Mouse (Mus musculus) myocyte (in vitro differentiated cells): ENCODE results near the gene Cort. TPM values are rescaled to one million over a fixed set of nuclear protein-coding genes. Genes with fewer than 3 reads are reported as not detected.
A peak's percentile ranks its signal among the peaks of the same experiment; 100 is the strongest.

Experiments used
- H3K27me3 ChIP-seq: one replicate; pipeline ENCODE4 v1.6.1; 2011; ENCODE audit not compliant: control insufficient read depth, insufficient read depth, insufficient read length
- H3K36me3 ChIP-seq: one replicate; pipeline ENCODE4 v1.6.1; 2011; ENCODE audit not compliant: control insufficient read depth, insufficient read depth
- H3K4me2 ChIP-seq: one replicate; pipeline ENCODE4 v1.6.1; 2011; ENCODE audit warnings: low read depth, control low read depth
- H3K4me3 ChIP-seq: one replicate; pipeline ENCODE4 v1.5.1; 2011; ENCODE audit warnings: mild to moderate bottlenecking, control low read depth, moderate library complexity
- H3K79me2 ChIP-seq: one replicate; pipeline ENCODE4 v1.6.1; 2011; ENCODE audit not compliant: control insufficient read depth, insufficient read depth
- H3ac ChIP-seq: one replicate; pipeline ENCODE4 v1.6.1; 2011; ENCODE audit not compliant: control insufficient read depth, insufficient read length
- CEBPB ChIP-seq: IDR thresholded peaks from 2 replicates; pipeline ENCODE4 v1.6.1; 2011; ENCODE audit warnings: mild to moderate bottlenecking, moderate library complexity; ENCODE audit not compliant: poor library complexity, insufficient read depth, severe bottlenecking
- E2F4 ChIP-seq: IDR thresholded peaks from one replicate; pipeline ENCODE4 v1.6.1; 2011; ENCODE audit warnings: mild to moderate bottlenecking, control low read depth, moderate library complexity; ENCODE audit not compliant: insufficient read depth
- MAX ChIP-seq: IDR thresholded peaks from one replicate; pipeline ENCODE4 v1.6.1; 2011; ENCODE audit warnings: low read depth, mild to moderate bottlenecking, control low read depth
- MYOD1 ChIP-seq, 3 experiments: IDR thresholded peaks; one replicate each; pipeline ENCODE4 v1.6.1; 2011; ENCODE audit warnings: control low read depth in 2 of 3, low read depth in 2 of 3, mild to moderate bottlenecking in 2 of 3, moderate library complexity in 1 of 3; ENCODE audit not compliant: insufficient read length in 2 of 3, control insufficient read depth in 1 of 3
- MYOG ChIP-seq, 3 experiments: IDR thresholded peaks; one replicate each; pipeline ENCODE4 v1.6.1; 2011; ENCODE audit warnings: control low read depth in 2 of 3, low read depth in 2 of 3, mild to moderate bottlenecking in 2 of 3; ENCODE audit not compliant: insufficient read length in 2 of 3, control insufficient read depth in 1 of 3, insufficient read depth in 1 of 3
- POLR2A ChIP-seq: IDR thresholded peaks from one replicate; pipeline ENCODE4 v1.6.1; 2011; ENCODE audit warnings: low read depth, mild to moderate bottlenecking, control low read depth, moderate library complexity; ENCODE audit not compliant: insufficient read length
- POLR2AphosphoS2 ChIP-seq: IDR thresholded peaks from one replicate; pipeline ENCODE4 v1.6.1; 2011; ENCODE audit warnings: low read depth, control low read depth; ENCODE audit not compliant: insufficient read length
- REST ChIP-seq: IDR thresholded peaks from one replicate; pipeline ENCODE4 v1.6.1; 2011; ENCODE audit warnings: mild to moderate bottlenecking, control low read depth, moderate library complexity; ENCODE audit not compliant: insufficient read depth, insufficient read length
- SRF ChIP-seq: IDR thresholded peaks from one replicate; pipeline ENCODE4 v1.6.1; 2011; ENCODE audit warnings: low read depth; ENCODE audit not compliant: control insufficient read depth, insufficient read length
- TCF12 ChIP-seq: IDR thresholded peaks from one replicate; pipeline ENCODE4 v1.6.1; 2011; ENCODE audit warnings: mild to moderate bottlenecking, control low read depth; ENCODE audit not compliant: poor library complexity, insufficient read depth, severe bottlenecking
- TCF3 ChIP-seq: IDR thresholded peaks from one replicate; pipeline ENCODE4 v1.6.1; 2011; ENCODE audit warnings: low read depth, control low read depth; ENCODE audit not compliant: insufficient read length
- USF1 ChIP-seq: IDR thresholded peaks from one replicate; pipeline ENCODE4 v1.6.1; 2011; ENCODE audit warnings: low read depth, mild to moderate bottlenecking, control low read depth, moderate library complexity
- polyA plus RNA-seq: library from polyadenylated mRNA; unstranded; fragments of >200 nt; fragmentation: generic; extraction: Trizol; gene quantifications from one replicate; pipeline ENCODE4 v1.2.1, GENCODE M21; 2012; ENCODE audit warnings: missing spikeins

Cort gene
- polyA plus RNA-seq, 1 experiment, result not detected

- Histone ChIP-seq H3K27me3 (no peaks in the 10 kb centered on the region), H3K79me2 (peaks cover 35% of the 10 kb centered on the region), H3K36me3 (peaks cover 5% of the 10 kb centered on the region), H3K4me2 (peak overlapping the region; percentile 34), H3ac (no peak overlapping the region), H3K4me3 (peak overlapping the region; percentile 60)
- TF ChIP-seq E2F4, result no peak
- TF ChIP-seq USF1, result no peak
- no peak for TF ChIP-seq REST
- TF ChIP-seq POLR2AphosphoS2, result no peak
- no peak for TF ChIP-seq CEBPB
- TF ChIP-seq MYOG (IDR thresholded peaks at IDR 0.05; ENCODE audit: control insufficient read depth in 1 of 3, insufficient read depth in 1 of 3, insufficient read length in 2 of 3, low read depth in 2 of 3), result no peak
- TF ChIP-seq POLR2A, result no peak
- TF ChIP-seq MYOD1 (IDR thresholded peaks at IDR 0.05; ENCODE audit: control insufficient read depth in 1 of 3, insufficient read length in 2 of 3, low read depth in 2 of 3), result no peak
- TF ChIP-seq SRF, result no peak
- no peak for TF ChIP-seq TCF3
- no peak for TF ChIP-seq TCF12
- no peak for TF ChIP-seq MAX
These were observed 37.6 kb upstream of the Cort start for GRCm38 (mm10) chr4:149164150-149164549.

GRCm38 (mm10) chr4:149163196-149163595 is 36.6 kb upstream of the Cort start:
- no peak overlapping the region for H3ac ChIP-seq
- H3K36me3 ChIP-seq, result peaks cover 13% of the 10 kb centered on the region
- peaks cover 35% of the 10 kb centered on the region for H3K79me2 ChIP-seq
- no peak for TF ChIP-seq MYOG (IDR thresholded peaks at IDR 0.05; ENCODE audit: control insufficient read depth in 1 of 3, insufficient read depth in 1 of 3, insufficient read length in 2 of 3, low read depth in 2 of 3)
- TF ChIP-seq POLR2A, result no peak
- no peak for TF ChIP-seq POLR2AphosphoS2
- no peak for TF ChIP-seq TCF12
- TF ChIP-seq MYOD1 (IDR thresholded peaks at IDR 0.05; ENCODE audit: control insufficient read depth in 1 of 3, insufficient read length in 2 of 3, low read depth in 2 of 3), result no peak
- TF ChIP-seq CEBPB, result no peak
- TF ChIP-seq REST, result no peak
- TF ChIP-seq TCF3, result no peak
- TF ChIP-seq MAX, result no peak
- TF ChIP-seq SRF, result no peak
- no peak for TF ChIP-seq E2F4
- no peak for TF ChIP-seq USF1
- H3K4me3 ChIP-seq, result no peak overlapping the region
- peak overlapping the region; percentile 34 for H3K4me2 ChIP-seq
- H3K27me3 ChIP-seq, result no peaks in the 10 kb centered on the region

GRCm38 (mm10) chr4:149161166-149161565 is 34.6 kb upstream of the Cort start:
- TF ChIP-seq USF1 (no peak), E2F4 (no peak), MAX (no peak), TCF12 (no peak), SRF (no peak), POLR2AphosphoS2 (no peak), REST (no peak), MYOD1 (IDR thresholded peaks at IDR 0.05; ENCODE audit: control insufficient read depth in 1 of 3, insufficient read length in 2 of 3, low read depth in 2 of 3) (no peak), MYOG (IDR thresholded peaks at IDR 0.05; ENCODE audit: control insufficient read depth in 1 of 3, insufficient read depth in 1 of 3, insufficient read length in 2 of 3, low read depth in 2 of 3) (no peak), CEBPB (no peak)
- Histone ChIP-seq H3K4me3 (no peak overlapping the region), H3ac (no peak overlapping the region), H3K79me2 (peaks cover 35% of the 10 kb centered on the region), H3K36me3 (peaks cover 26% of the 10 kb centered on the region), H3K4me2 (no peak overlapping the region), H3K27me3 (no peaks in the 10 kb centered on the region)

GRCm38 (mm10) chr4:149159891-149160290 is 33.3 kb upstream of the Cort start:
- Histone ChIP-seq H3K27me3 (no peaks in the 10 kb centered on the region), H3K4me2 (no peak overlapping the region), H3K79me2 (peaks cover 23% of the 10 kb centered on the region), H3K36me3 (peaks cover 38% of the 10 kb centered on the region), H3K4me3 (no peak overlapping the region), H3ac (no peak overlapping the region)
- TF ChIP-seq POLR2AphosphoS2, result no peak
- no peak for TF ChIP-seq MYOD1 (IDR thresholded peaks at IDR 0.05; ENCODE audit: control insufficient read depth in 1 of 3, insufficient read length in 2 of 3, low read depth in 2 of 3)
- TF ChIP-seq CEBPB, result no peak
- no peak for TF ChIP-seq SRF
- TF ChIP-seq MYOG (IDR thresholded peaks at IDR 0.05; ENCODE audit: control insufficient read depth in 1 of 3, insufficient read depth in 1 of 3, insufficient read length in 2 of 3, low read depth in 2 of 3), result no peak
- no peak for TF ChIP-seq MAX
- no peak for TF ChIP-seq POLR2A
- no peak for TF ChIP-seq E2F4
- TF ChIP-seq TCF12, result no peak
- no peak for TF ChIP-seq TCF3
- no peak for TF ChIP-seq REST
- no peak for TF ChIP-seq USF1
